Mouse (Mus musculus) forebrain, embryonic 14.5 days (tissue): ENCODE measurements around the gene Ifnlr1. TPM values are rescaled to one million over a fixed set of nuclear protein-coding genes. Genes with fewer than 3 reads are reported as not detected.

Experiments used
- ATAC-seq: fragments of 200-750 bp; cut with Nextera tagmentation; 2 replicates; pipeline ENCODE4 v1.8.0; 2017; ENCODE audit warnings: mild to moderate bottlenecking, moderate library complexity
- DNase-seq: peaks from one replicate; pipeline ENCODE4 v3.0.0-alpha.2; 2015; ENCODE audit warnings: low spot score
- H3K27ac ChIP-seq: fragments of 300-500 bp; sonication (generic); 2 replicates; pipeline ENCODE4 v1.5.1; 2014; ENCODE audit warnings: low read depth, mild to moderate bottlenecking, control low read depth, low read length, moderate library complexity
- H3K27me3 ChIP-seq: fragments of 300-500 bp; sonication (generic); replicated peaks from 2 replicates; pipeline ENCODE4 v1.6.1; 2014; ENCODE audit warnings: low read length, control low read depth, mixed read lengths; ENCODE audit not compliant: control insufficient read depth, insufficient read depth
- H3K36me3 ChIP-seq: fragments of 300-500 bp; sonication (generic); 2 replicates; pipeline ENCODE4 v1.6.1; 2014; ENCODE audit warnings: low read length, control low read depth; ENCODE audit not compliant: control insufficient read depth, insufficient read depth
- H3K4me1 ChIP-seq: fragments of 300-500 bp; sonication (generic); 2 replicates; pipeline ENCODE4 v1.6.1; 2014; ENCODE audit warnings: antibody characterized with exemption, low read length, control low read depth; ENCODE audit not compliant: control insufficient read depth, insufficient read depth
- H3K4me2 ChIP-seq: fragments of 300-500 bp; sonication (generic); 2 replicates; pipeline ENCODE4 v1.6.1; 2014; ENCODE audit warnings: mild to moderate bottlenecking, control low read depth, low read length
- H3K4me3 ChIP-seq: fragments of 300-500 bp; sonication (generic); 2 replicates; pipeline ENCODE4 v1.5.1; 2014; ENCODE audit warnings: low read depth, low read length, control low read depth
- H3K9ac ChIP-seq: fragments of 300-500 bp; sonication (generic); 2 replicates; pipeline ENCODE4 v1.6.1; 2014; ENCODE audit warnings: mild to moderate bottlenecking, low read length, control low read depth, moderate library complexity
- H3K9me3 ChIP-seq: fragments of 300-500 bp; sonication (generic); replicated peaks from 2 replicates; pipeline ENCODE4 v1.6.1; 2016; ENCODE audit warnings: low read length, control low read depth, mixed read lengths; ENCODE audit not compliant: control insufficient read depth
- WGBS: fragments of 180-500 bp; shearing (Covaris S2); extraction: QIAGEN DNeasy Blood & Tissue Kit; methylation state at CpG from one replicate; pipeline ENCODE4 v1.1.7; 2014; 5-methylcytosine and 5-hydroxymethylcytosine counted together
- polyA plus RNA-seq: library from polyadenylated mRNA; unstranded; fragments of >200 nt; fragmentation: Nextera tagmentation; extraction: Ambion mirVana; gene quantifications from 2 replicates; pipeline ENCODE4 v1.2.1, GENCODE M21; 2014

Gene Ifnlr1
- polyA plus RNA-seq, 1 experiment from 2014 or later = 0.15 TPM

DNA sequence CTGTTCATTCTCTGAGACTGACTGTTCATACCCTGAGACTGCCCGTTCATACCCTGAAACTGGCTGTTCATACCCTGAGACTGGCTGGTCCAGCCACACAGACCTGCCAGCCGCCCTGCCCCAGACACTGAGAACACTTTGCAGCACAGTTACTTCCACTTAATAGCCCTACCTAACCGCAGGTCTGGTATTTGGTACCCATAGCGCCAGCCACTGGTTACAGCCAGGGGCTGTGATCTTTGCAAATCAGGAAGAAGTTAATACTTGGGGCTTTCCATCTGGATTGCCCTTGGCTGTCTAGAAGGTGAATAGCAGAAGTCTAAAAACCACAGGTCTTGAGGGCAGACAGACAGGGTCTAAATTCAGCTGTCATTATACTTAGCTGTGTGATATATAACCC lies 6.8 kb upstream of the Ifnlr1 start:
- Histone ChIP-seq H3K27me3 (0 out of 2 replicates have a peak, but pooled peaks cover 2% of the 10 kb centered on the region), H3K9me3 (no peaks in the 10 kb centered on the region), H3K36me3 (no peaks in the 10 kb centered on the region), H3K27ac (no peak overlapping the region), H3K4me2 (no peak overlapping the region), H3K9ac (no peak overlapping the region), H3K4me3 (no peak overlapping the region), H3K4me1 (no peaks in the 10 kb centered on the region)
- ATAC-seq = no peak
- 78% methylated on average over 4 of the region's 4 CpGs for WGBS
- DNase-seq = no peak

DNA sequence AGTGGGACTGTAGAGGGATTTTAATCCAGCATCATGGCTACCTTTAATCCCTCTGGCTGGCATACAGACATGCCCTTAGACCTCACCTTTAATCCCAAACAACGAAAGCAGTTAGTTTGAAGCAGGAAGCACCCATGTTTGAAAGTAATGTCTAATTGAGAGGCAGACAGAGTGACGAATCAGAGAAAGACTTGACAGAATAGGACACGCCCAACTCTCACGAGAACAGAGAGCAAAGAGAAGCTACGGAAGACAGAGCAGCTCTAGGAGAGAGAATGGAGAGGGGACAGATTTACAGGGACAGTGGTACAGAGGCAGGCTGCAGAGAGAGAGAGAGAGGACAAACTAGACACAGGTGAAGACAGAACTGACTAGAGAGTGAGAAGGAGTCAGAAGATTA lies 4.3 kb upstream of the Ifnlr1 start:
- 73% methylated on average over 5 of the region's 5 CpGs for WGBS
- Histone ChIP-seq H3K9me3 (no peaks in the 10 kb centered on the region), H3K4me2 (no peak overlapping the region), H3K27me3 (peaks cover 14% of the 10 kb centered on the region), H3K4me3 (no peak overlapping the region), H3K9ac (no peak overlapping the region), H3K4me1 (peaks cover 2% of the 10 kb centered on the region; the same call in 1 of the 2 replicates), H3K27ac (no peak overlapping the region), H3K36me3 (no peaks in the 10 kb centered on the region)
- no peak for ATAC-seq
- DNase-seq = no peak

DNA sequence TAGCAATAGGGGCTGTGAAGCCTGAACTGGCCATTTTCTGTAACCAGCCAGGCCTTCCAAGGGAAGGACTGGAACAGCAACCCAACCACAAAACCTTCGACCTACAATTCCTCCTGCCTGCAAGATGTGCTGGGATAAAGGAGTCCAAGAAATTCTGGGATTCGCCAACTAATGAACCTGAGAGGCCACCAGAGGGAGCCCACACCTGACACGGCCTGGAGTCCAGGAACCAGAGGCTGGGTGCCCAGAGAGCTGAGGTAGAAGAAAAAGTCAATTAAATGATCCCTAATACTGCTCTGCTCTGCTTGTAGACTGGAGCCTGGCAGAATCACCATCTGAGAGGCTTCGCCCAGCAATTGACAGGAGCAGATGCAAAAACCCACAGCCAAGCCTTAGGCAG lies 2.5 kb upstream of the Ifnlr1 start:
- H3K36me3 ChIP-seq = no peaks in the 10 kb centered on the region
- no peak overlapping the region for H3K27ac ChIP-seq
- peaks cover 26% of the 10 kb centered on the region for H3K27me3 ChIP-seq
- no peak overlapping the region for H3K4me2 ChIP-seq
- no peak overlapping the region for H3K4me3 ChIP-seq
- H3K9me3 ChIP-seq = no peaks in the 10 kb centered on the region
- DNase-seq = peak; percentile 56
- no peak for ATAC-seq
- H3K9ac ChIP-seq = no peak overlapping the region
- H3K4me1 ChIP-seq = peaks cover 2% of the 10 kb centered on the region; the same call in 1 of the 2 replicates
- WGBS = 27% methylated on average over 4 of the region's 4 CpGs

DNA sequence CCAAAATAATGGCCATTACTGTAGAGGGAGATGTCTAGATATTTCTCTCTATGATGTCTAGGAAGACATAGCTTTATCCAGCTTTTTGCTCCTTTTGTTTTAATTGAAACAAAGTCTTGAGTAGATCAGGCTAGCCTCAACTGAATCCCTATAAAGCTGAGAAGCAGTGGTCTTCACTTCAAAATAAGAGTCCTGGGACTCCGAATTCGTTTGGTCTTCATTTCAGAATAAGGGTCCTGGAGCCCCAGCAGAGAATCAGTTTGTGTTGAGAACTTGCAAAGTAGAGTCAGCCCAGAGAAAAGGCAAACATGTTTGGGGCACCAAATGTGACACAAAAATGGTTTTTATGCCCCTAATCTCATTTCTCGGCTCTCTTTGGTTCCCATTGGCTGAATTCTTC lies 1.4 kb upstream of the Ifnlr1 start:
- Histone ChIP-seq H3K4me1 (peaks cover 2% of the 10 kb centered on the region; the same call in 1 of the 2 replicates), H3K36me3 (no peaks in the 10 kb centered on the region), H3K9me3 (no peaks in the 10 kb centered on the region), H3K27ac (no peak overlapping the region), H3K4me3 (no peak overlapping the region), H3K4me2 (no peak overlapping the region), H3K9ac (no peak overlapping the region), H3K27me3 (peaks cover 29% of the 10 kb centered on the region)
- 28% methylated on average over 3 of the region's 3 CpGs for WGBS
- no peak for ATAC-seq
- DNase-seq = peak; percentile 54

DNA sequence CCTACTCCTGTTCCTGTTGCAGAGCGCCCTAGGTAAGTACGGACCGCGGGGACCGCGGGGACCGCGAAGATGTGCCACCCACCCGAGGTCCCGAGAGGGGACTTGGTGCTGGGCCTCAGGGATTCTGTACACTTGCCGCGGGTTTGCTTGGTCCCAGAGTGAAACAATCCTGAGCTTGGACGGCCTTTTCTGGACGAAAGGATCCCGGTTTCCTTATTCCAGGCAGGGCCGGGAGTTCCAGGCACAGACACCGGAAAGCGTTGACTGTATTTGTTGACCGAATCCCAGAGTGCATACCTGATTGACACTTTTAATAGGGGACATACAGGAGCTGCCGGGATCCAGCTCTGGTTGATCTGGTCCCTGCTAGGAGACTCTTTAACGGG lies 474 bp downstream of the Ifnlr1 start:
- Histone ChIP-seq H3K4me2 (peak overlapping the region; percentile 94), H3K27ac (no peak overlapping the region), H3K4me3 (peak overlapping the region; percentile 48), H3K4me1 (peaks cover 2% of the 10 kb centered on the region; the same call in 1 of the 2 replicates), H3K36me3 (no peaks in the 10 kb centered on the region), H3K9me3 (no peaks in the 10 kb centered on the region), H3K9ac (peak overlapping the region; percentile 52), H3K27me3 (peaks cover 29% of the 10 kb centered on the region)
- under 1% methylated on average over 21 of the region's 21 CpGs for WGBS
- ATAC-seq (no peak), DNase-seq (no peak)

DNA sequence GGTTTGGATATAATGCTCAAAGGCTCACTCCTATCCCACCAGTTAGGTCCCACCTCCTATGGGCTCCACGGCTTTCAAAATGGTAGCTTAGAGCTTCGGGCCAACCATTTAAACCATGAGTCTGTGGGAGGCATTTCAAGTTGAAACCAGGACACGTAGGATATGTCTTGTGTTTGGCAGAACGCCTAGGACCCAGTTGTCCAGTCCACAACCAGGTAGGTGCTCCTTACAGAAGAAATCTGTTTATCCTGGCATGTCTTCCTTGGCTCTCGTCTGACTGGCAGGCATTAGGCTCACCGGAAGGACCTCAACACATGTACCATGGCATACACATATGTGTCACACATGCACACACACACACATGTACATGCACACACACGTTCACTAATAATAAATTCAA lies 3.7 kb downstream of the Ifnlr1 start:
- peaks cover 2% of the 10 kb centered on the region; the same call in 1 of the 2 replicates for H3K4me1 ChIP-seq
- peaks cover 25% of the 10 kb centered on the region for H3K27me3 ChIP-seq
- ATAC-seq (no peak), DNase-seq (no peak)
- H3K9ac ChIP-seq = no peak overlapping the region
- no peak overlapping the region for H3K4me3 ChIP-seq
- no peaks in the 10 kb centered on the region for H3K36me3 ChIP-seq
- H3K4me2 ChIP-seq = no peak overlapping the region
- no peaks in the 10 kb centered on the region for H3K9me3 ChIP-seq
- 87% methylated on average over 7 of the region's 7 CpGs for WGBS
- H3K27ac ChIP-seq = no peak overlapping the region

DNA sequence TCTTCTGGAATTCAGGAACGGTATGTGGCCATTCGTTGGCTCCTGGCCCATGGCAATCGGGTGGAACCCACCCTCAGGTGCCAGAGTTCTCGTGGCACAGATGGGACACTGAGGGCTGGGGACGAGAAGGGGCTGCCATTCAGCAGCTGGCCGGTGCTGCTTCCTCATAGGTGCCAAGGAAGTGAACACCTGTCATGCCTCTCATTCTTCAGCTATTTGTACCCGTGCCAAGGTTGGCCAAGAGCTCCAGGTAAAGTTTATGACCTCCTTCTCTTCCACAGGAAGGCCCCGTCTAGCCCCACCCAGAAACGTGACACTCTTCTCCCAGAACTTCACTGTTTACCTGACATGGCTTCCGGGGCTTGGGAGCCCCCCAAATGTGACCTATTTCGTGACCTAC lies 4.2 kb downstream of the Ifnlr1 start:
- no peak for DNase-seq
- Histone ChIP-seq H3K4me2 (no peak overlapping the region), H3K9ac (no peak overlapping the region), H3K9me3 (no peaks in the 10 kb centered on the region), H3K4me1 (peaks cover 2% of the 10 kb centered on the region; the same call in 1 of the 2 replicates), H3K4me3 (no peak overlapping the region), H3K36me3 (no peaks in the 10 kb centered on the region), H3K27ac (no peak overlapping the region), H3K27me3 (peaks cover 20% of the 10 kb centered on the region)
- 83% methylated on average over 11 of the region's 11 CpGs for WGBS
- no peak for ATAC-seq

DNA sequence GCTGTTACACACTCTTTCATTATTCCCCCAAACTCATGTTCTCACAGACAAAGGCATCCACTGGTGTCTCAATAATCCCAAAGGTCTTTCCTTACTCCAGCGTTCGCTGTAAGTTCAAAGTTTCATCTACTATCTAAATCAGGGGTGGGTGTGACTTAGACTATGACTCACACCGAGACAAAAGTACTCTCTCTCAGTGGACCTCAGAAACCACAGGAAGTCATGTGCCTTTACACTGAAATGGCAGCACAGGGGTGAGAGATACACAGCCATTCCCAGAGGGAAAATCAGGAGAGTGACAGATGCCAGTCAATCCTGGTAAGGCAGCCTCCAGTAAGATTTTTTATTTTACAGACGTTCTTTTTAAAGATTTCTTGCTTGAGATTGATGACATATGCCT lies 6.8 kb downstream of the Ifnlr1 start:
- no peaks in the 10 kb centered on the region for H3K36me3 ChIP-seq
- no peak overlapping the region for H3K4me3 ChIP-seq
- no peak overlapping the region for H3K4me2 ChIP-seq
- WGBS = 87% methylated on average over 4 of the region's 4 CpGs
- H3K4me1 ChIP-seq = no peaks in the 10 kb centered on the region
- no peak overlapping the region for H3K9ac ChIP-seq
- ATAC-seq = no peak
- no peak for DNase-seq
- no peak overlapping the region for H3K27ac ChIP-seq
- H3K9me3 ChIP-seq = no peaks in the 10 kb centered on the region
- peaks cover 9% of the 10 kb centered on the region; the same call in 1 of the 2 replicates for H3K27me3 ChIP-seq

DNA sequence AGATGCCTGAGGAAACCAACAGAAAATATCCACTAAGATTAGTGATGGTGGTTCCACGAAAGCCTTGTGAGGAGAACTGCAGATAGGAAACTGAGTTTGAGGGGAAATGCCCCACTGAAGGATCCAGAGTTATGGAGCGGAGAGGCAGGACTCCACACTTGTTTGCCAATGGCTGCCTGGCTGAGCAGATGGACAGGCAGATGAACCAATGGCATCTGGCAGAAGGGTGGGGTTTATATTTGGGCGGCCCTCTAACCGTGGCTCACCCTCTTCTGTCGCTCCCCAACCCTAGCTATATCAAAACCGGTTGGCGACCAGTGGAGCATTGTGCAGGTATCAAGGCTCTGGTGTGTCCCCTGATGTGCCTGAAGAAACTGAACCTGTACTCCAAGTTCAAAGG lies 12.4 kb downstream of the Ifnlr1 start:
- DNase-seq (no peak), ATAC-seq (no peak)
- Histone ChIP-seq H3K27me3 (no peaks in the 10 kb centered on the region), H3K4me1 (no peaks in the 10 kb centered on the region), H3K4me3 (no peak overlapping the region), H3K4me2 (no peak overlapping the region), H3K27ac (no peak overlapping the region), H3K9ac (no peak overlapping the region), H3K36me3 (no peaks in the 10 kb centered on the region), H3K9me3 (no peaks in the 10 kb centered on the region)
- 81% methylated on average over 7 of the region's 7 CpGs for WGBS
